Mouse (Mus musculus): ENCODE results near the gene Aip.
A peak's percentile ranks its signal among the peaks of the same experiment; 100 is the strongest.
"Not testable (repeated sequence)": the region's sequence is repeated elsewhere in the genome, so short reads cannot be mapped to it uniquely, and the experiment has no call there.

The Aip gene

GRCm38 (mm10) chr19:4087090-4087489, 38.6 kb downstream of the Aip start:
- DNase-seq, result no peak

DNA sequence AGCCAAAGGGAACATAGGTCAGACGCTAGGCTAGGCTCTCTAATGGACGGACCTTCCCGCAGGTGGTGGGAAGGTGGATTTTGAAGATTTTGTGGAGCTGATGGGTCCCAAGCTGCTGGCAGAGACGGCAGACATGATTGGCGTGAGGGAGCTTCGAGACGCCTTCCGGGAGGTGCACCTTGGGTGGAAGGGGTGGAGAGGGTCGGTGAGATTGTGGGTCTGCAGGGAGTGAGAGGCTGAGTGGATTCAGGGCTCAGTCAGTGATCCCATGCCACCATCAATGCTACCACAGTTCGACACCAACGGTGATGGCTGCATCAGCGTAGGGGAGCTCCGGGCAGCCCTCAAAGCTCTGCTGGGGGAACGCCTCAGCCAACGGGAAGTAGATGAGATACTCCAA, 39.5 kb downstream of the Aip start:
- DNase-seq, result no peak

GRCm38 (mm10) chr19:4084984-4085383, 40.7 kb downstream of the Aip start:
- DNase-seq, result peak; percentile 47

GRCm38 (mm10) chr19:4083826-4084225, 41.8 kb downstream of the Aip start:
- DNase-seq, result no peak

GRCm38 (mm10) chr19:4083316-4083715, 42.3 kb downstream of the Aip start:
- DNase-seq, result no peak

DNA sequence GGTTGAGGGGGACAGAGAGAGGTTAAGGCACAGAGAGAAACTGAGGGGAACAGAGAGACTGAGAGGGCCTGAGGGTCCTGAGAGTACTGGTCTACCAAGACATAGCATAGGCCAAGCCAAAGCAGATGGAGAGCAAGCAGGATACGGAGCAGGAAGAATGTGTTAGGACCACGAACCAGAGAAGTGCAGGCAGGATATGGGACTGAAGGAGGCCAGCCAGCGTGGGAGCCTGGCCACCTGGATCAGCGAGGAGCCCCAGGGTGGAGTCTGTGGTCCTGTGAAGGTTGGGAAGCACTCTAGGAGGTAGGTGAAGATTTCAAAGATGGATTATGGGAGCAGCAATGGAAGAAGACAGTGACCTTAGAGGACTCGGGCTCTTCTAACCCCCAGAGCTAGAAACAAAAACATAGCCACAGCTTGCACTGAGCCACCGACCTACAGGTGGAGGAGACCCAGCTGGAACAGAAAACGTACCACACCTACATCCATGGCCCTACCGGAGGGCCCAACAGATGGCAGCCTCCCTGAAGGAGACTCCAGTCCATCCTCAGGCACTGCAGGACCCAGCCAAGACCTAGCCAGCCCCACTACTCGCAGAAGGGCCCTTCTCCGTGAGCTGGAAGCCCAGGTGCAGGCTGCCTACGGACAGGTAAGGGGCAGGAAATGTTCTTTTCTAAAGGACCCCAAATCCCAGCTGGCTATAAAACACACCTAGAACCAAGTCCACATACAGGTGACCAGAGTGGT, 43.3 kb downstream of the Aip start:
- no peak for DNase-seq

GRCm38 (mm10) chr19:4081394-4081793, 44.3 kb downstream of the Aip start, which contains the start of gene Cabp2:
Gene Cabp2 (plus strand): TSS chr19:4081578.
- DNase-seq, result no peak

DNA sequence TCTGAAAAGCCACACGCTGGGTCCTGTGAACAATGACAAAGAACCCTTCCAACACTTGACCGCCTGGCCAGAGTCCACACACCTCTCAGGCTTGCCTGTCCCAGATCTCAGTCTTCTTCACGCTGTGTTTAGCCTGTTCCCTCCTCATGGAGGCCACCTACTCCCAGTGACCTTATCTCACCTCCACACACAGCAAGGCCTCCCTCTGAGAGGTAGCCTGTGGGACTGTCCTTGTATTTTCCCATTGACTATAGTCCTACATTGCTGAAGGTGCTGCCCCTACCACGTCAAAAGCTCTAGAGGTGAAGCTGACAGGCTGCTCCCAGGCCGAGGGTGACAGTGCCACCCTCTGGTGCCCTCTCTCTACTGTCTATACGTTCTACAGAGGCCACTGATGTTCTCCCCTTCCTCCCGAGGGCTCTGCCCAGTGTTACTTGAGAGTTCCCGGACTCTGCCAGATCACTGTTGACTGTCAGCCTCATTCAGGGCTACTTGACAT, 45.1 kb downstream of the Aip start:
- no peak for DNase-seq

DNA sequence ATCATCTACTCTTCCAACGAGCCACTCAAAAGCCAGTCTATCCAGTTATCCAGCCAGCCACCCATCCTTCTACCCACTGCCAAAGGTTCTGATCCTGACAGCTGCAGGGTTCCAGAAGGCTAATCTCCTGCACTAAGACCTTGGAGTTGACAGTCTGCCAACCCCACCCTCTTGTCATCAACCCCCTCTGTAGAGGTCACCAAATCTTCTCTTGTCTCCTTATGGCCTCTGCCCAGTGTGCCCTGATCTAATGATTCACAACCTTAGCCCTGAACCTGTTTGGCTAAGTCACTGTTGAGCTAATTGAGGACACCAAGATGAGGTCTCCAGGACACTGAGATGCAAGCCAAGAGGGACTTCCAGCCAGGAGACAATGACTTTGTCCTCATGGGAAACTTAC, 46.1 kb downstream of the Aip start:
- no peak for DNase-seq

- DNase-seq, result no peak
Measured at GRCm38 (mm10) chr19:4075531-4075930, 50.1 kb downstream of the Aip start.

DNA sequence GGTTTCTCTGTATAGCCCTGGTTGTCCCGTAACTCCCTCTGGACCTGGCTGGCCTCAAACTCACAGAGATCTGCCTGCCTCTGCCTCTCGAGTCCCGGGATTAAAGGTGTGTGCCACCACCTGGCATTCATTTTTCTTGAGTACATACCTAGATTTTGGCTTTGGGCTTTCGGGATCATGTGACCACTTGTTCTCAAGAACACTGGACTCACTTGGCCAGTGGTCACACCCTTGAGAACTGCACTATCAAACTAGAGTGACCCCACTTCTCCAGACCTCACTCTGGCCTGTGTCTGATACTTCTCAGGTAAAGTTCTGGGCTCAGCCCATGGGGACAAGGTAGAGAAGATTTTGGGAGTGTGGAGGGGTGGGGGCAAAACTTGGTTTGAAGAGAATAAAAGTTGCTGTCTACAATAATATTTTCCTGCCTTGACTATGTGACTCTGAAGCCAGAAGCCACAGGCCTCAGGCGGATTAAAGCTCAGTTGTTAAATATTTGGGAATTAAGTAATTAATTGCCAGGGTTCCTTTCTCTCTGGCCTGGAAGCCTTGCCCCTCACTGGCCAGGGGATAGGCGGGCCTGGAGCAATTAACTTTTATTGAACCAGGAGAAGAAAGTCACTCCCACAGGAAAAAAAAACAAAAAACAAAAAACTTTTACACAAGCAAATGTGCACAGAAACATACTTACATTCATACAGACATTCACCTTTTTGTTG, 52.8 kb downstream of the Aip start:
- DNase-seq, result no peak

- no peak for DNase-seq
Measured at GRCm38 (mm10) chr19:4071406-4071805, 54.3 kb downstream of the Aip start.

- no peak for DNase-seq
Measured at GRCm38 (mm10) chr19:4070756-4071155, 54.9 kb downstream of the Aip start.

DNA sequence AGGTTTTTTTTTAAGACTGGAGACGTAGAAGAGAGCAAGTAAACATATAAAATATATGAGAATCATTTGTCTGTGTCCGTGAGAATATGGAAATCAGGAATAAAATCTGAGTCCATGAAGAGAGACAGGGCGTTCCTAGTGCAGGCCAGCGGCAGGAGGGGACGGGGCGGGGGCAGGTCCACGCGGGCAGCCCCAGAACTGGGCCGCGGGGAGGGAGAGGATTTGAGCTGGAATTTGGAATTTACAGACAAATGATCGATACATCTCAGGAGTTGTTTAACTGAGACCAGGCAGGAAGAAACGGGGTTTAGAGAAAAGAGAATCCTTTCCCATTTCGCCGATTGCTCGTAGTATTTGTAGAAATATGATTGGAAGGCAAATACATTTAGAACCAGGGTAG, 55.3 kb downstream of the Aip start:
- no peak for DNase-seq

DNA sequence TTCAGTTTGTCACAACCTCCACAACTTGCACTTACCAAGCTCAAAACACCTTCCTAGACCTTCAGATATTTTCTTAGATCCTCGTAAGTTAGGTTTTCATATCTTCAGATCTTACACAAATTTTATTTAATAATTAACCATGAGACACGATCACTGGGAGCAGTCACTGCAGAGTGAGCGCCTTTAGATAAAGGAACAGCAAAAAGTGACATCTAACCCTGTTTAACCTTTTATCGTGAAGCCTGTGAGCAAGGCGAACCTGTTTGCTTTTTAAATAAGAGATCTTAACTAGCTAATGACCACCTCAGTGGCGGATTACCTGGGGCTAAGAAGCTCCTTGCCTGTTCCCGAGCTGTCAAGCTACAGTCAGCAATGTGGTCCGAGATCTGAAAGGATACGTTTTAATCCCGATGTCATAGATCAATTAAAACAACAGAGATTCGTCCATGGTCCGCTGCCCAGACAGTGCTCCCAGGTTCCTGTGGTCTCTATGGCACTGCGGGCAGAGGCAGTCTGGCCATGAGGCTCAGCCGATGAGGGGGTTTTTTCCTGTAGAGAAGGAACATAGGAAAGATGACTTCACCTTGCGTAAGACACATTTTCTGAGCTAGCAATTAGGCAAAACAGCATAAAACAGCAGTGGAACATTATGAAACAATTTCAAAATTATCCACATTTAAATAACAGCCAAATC, 56.8 kb downstream of the Aip start:
- DNase-seq, result no peak

GRCm38 (mm10) chr19:4068242-4068641, 57.4 kb downstream of the Aip start:
- not testable (repeated sequence) for DNase-seq

DNA sequence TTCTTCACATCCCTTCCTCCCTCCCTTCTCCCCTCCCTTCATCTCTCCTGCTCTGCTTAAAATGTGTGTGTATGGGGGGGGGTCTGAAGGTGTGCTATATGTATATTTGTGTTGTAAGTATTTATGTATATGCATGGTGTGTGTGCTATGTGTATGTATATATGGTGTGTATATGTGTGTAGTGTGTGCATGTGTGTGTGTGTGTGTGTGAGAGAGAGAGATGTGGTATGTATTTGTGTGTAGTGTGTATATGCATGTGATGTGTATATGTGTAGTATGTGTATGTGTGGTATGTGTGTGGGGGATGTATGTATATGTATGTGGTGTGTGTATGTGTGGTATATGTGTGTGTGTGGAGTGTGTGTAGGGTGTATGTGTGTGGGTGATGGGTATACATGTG, 58.8 kb downstream of the Aip start:
- DNase-seq, result no peak

- no peak for DNase-seq
Measured at GRCm38 (mm10) chr19:4066280-4066679, 59.4 kb downstream of the Aip start.

DNA sequence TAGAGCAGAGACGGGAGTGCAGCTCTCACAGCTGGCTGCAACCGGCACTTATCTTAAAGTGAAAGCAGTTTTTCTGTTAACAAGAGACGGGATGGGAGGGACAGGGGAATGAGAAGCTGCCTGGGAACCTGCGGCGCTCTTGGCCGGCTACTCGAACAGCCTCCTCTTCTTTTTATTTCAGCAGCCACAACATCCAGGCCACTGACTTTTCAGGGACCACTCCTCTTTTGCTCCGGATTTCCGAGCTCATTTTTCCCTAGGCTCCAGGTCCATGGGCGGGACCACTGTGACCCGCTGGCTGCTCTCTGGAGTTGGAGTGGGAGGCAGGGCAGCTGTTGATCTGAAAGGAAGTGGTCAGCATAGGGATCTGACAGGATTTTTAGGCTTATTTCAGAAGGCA, 61.2 kb downstream of the Aip start:
- not testable (repeated sequence) for DNase-seq
